Mouse (Mus musculus) limb, embryonic 11.5 days (tissue): ENCODE measurements around the gene Nop2. TPM values are rescaled to one million over a fixed set of nuclear protein-coding genes. Genes with fewer than 3 reads are reported as not detected.

Experiments used
- microRNA-seq: library from miRNA; unstranded; fragments of <30 nt; microRNA quantifications from one replicate; pipeline ENCODE4, GENCODE M21; 2016
- polyA plus RNA-seq: library from polyadenylated mRNA; unstranded; fragments of >200 nt; fragmentation: Nextera tagmentation; extraction: Ambion mirVana; gene quantifications from 2 replicates; pipeline ENCODE4 v1.2.1, GENCODE M21; 2014

The Nop2 gene
- polyA plus RNA-seq, 1 experiment from 2014 or later: 71.4 TPM

Small RNA genes within 50 kb of the gene (microRNA-seq; reads per million reads assigned to microRNA genes)
- not detected for gene Mir7045

Other genes starting within 250 kb of the Nop2 start
- gene Cd4, start 243.7 kb upstream of the Nop2 start, polyA plus RNA-seq: 0.06 TPM in 1 of 2 replicates, not detected in the other
- gene Lag3, start 220.2 kb upstream of the Nop2 start, polyA plus RNA-seq: 0.88 and 1.4 TPM in 2 replicates
- gene Ptms, start 211.8 kb upstream of the Nop2 start, polyA plus RNA-seq: 221 and 223 TPM in 2 replicates
- gene Mlf2, start 200.5 kb upstream of the Nop2 start, polyA plus RNA-seq: 406 and 414 TPM in 2 replicates
- gene Cops7a, start 166.4 kb upstream of the Nop2 start, polyA plus RNA-seq: 126 and 129 TPM in 2 replicates
- 2.2 and 2.4 TPM in 2 replicates for gene Pianp, start 135.2 kb upstream of the Nop2 start, polyA plus RNA-seq
- 11.0 and 12.9 TPM in 2 replicates for gene Zfp384, start 122.8 kb upstream of the Nop2 start, polyA plus RNA-seq
- 128 and 134 TPM in 2 replicates for gene Ing4, start 92.1 kb upstream of the Nop2 start, polyA plus RNA-seq
- 13.3 and 16.1 TPM in 2 replicates for gene Acrbp, start 82.2 kb upstream of the Nop2 start, polyA plus RNA-seq
- 0.32 TPM in 1 of 2 replicates, not detected in the other for gene Lpar5, start 64.0 kb upstream of the Nop2 start, polyA plus RNA-seq
- 110 and 117 TPM in 2 replicates for gene Chd4, start 35.9 kb upstream of the Nop2 start, polyA plus RNA-seq
- 12.7 and 14.5 TPM in 2 replicates for gene Iffo1, start 13.3 kb downstream of the Nop2 start, polyA plus RNA-seq
- 2,642 and 2,787 TPM in 2 replicates for gene Gapdh, start 34.6 kb downstream of the Nop2 start, polyA plus RNA-seq
- gene Ncapd2, start 59.8 kb downstream of the Nop2 start, polyA plus RNA-seq: 181 and 182 TPM in 2 replicates
- gene Mrpl51, start 59.9 kb downstream of the Nop2 start, polyA plus RNA-seq: 216 and 218 TPM in 2 replicates
- gene Vamp1, start 83.6 kb downstream of the Nop2 start, polyA plus RNA-seq: 2.3 and 2.6 TPM in 2 replicates
- 0.82 and 0.87 TPM in 2 replicates for gene Tapbpl, start 100.0 kb downstream of the Nop2 start, polyA plus RNA-seq
- gene Cd27, start 105.1 kb downstream of the Nop2 start, polyA plus RNA-seq: 0.89 and 1.4 TPM in 2 replicates
- gene Tuba3a, start 154.1 kb downstream of the Nop2 start, polyA plus RNA-seq: 0.35 TPM in 1 of 2 replicates, not detected in the other
- gene Ltbr, start 182.0 kb downstream of the Nop2 start, polyA plus RNA-seq: 34.5 and 36.6 TPM in 2 replicates
- 1.2 and 1.3 TPM in 2 replicates for gene Scnn1a, start 188.8 kb downstream of the Nop2 start, polyA plus RNA-seq
- 45.4 and 46.6 TPM in 2 replicates for gene Tnfrsf1a, start 217.5 kb downstream of the Nop2 start, polyA plus RNA-seq
- 0.13 and 0.27 TPM in 2 replicates for gene Plekhg6, start 248.9 kb downstream of the Nop2 start, polyA plus RNA-seq